Mouse (Mus musculus): ENCODE results near the gene Tns1.

GRCm38 (mm10) chr1:73912466-73912865, 211.8 kb downstream of the Tns1 start:
- TF ChIP-seq CTCF (IDR thresholded peaks at IDR 0.05; ENCODE audit: low read depth, low read length), result no peak
- TF ChIP-seq POLR2A (IDR thresholded peaks at IDR 0.05; ENCODE audit: extremely low read depth, insufficient read depth, low read length), result no peak

Data from liver, adult 2 months (tissue).